Mouse (Mus musculus) intestine, embryonic 16.5 days (tissue): ENCODE data around the gene Galk1. TPM values are rescaled to one million over a fixed set of nuclear protein-coding genes. Genes with fewer than 3 reads are reported as not detected.

ENCODE experiments used
- ATAC-seq: fragments of 200-750 bp; cut with Nextera tagmentation; 2 replicates; pipeline ENCODE4 v1.8.0; 2017; ENCODE audit warnings: moderate TSS enrichment, moderate library complexity
- H3K27ac ChIP-seq: fragments of 300-500 bp; sonication (generic); 2 replicates; pipeline ENCODE4 v1.5.1; 2014; ENCODE audit warnings: mild to moderate bottlenecking, low read length
- H3K27me3 ChIP-seq: fragments of 300-500 bp; sonication (generic); replicated peaks from 2 replicates; pipeline ENCODE4 v1.6.1; 2014; ENCODE audit warnings: low read length, control low read depth, mixed read lengths; ENCODE audit not compliant: control insufficient read depth, insufficient read depth
- H3K36me3 ChIP-seq: fragments of 300-500 bp; sonication (generic); 2 replicates; pipeline ENCODE4 v1.6.1; 2014; ENCODE audit warnings: low read length, control low read depth; ENCODE audit not compliant: control insufficient read depth, insufficient read depth
- H3K4me1 ChIP-seq: fragments of 300-500 bp; sonication (generic); 2 replicates; pipeline ENCODE4 v1.6.1; 2014; ENCODE audit warnings: low read length, control low read depth, mixed read lengths; ENCODE audit not compliant: control insufficient read depth, insufficient read depth
- H3K4me2 ChIP-seq: fragments of 300-500 bp; sonication (generic); 2 replicates; pipeline ENCODE4 v1.6.1; 2014; ENCODE audit warnings: low read depth, low read length, control low read depth
- H3K4me3 ChIP-seq: fragments of 300-500 bp; sonication (generic); 2 replicates; pipeline ENCODE4 v1.5.1; 2014; ENCODE audit warnings: mild to moderate bottlenecking, low read length
- H3K9ac ChIP-seq: fragments of 300-500 bp; sonication (generic); 2 replicates; pipeline ENCODE4 v1.6.1; 2014; ENCODE audit warnings: low read depth, low read length
- H3K9me3 ChIP-seq: fragments of 300-500 bp; sonication (generic); 2 replicates; pipeline ENCODE4 v1.6.1; 2016; ENCODE audit warnings: low read length, control low read depth; ENCODE audit not compliant: control insufficient read depth
- WGBS: fragments of 180-500 bp; shearing (Covaris S2); extraction: QIAGEN DNeasy Blood & Tissue Kit; methylation state at CpG from one replicate; pipeline ENCODE4 v1.1.7; 2014; 5-methylcytosine and 5-hydroxymethylcytosine counted together
- polyA plus RNA-seq: library from polyadenylated mRNA; unstranded; fragments of >200 nt; fragmentation: Nextera tagmentation; extraction: Ambion mirVana; gene quantifications from 2 replicates; pipeline ENCODE4 v1.2.1, GENCODE M21; 2015

Gene Galk1
- polyA plus RNA-seq, 1 experiment from 2014 or later, result 360 TPM

- 31% methylated on average over 6 of the region's 6 CpGs for WGBS
- Histone ChIP-seq H3K27ac (no peak overlapping the region), H3K27me3 (no peaks in the 10 kb centered on the region), H3K4me3 (no peak overlapping the region), H3K9ac (no peak overlapping the region), H3K9me3 (no peaks in the 10 kb centered on the region), H3K36me3 (no peaks in the 10 kb centered on the region), H3K4me1 (0 out of 2 replicates have a peak, but pooled peaks cover 3% of the 10 kb centered on the region), H3K4me2 (no peak overlapping the region)
- ATAC-seq, result no peak
Measured at GRCm38 (mm10) chr11:116018106-116018505, 5.6 kb upstream of the Galk1 start.

GRCm38 (mm10) chr11:116014821-116015220 lies 2.3 kb upstream of the Galk1 start:
- Histone ChIP-seq H3K9me3 (no peaks in the 10 kb centered on the region), H3K36me3 (peaks cover 2% of the 10 kb centered on the region; the same call in 1 of the 2 replicates), H3K9ac (peak overlapping the region; percentile 33), H3K4me1 (peaks cover 11% of the 10 kb centered on the region), H3K27ac (peak overlapping the region; percentile 6; the same call in 1 of the 2 replicates), H3K27me3 (no peaks in the 10 kb centered on the region), H3K4me3 (no peak overlapping the region), H3K4me2 (0 out of 2 replicates have a peak overlapping the region, but pooled peaks have one; percentile 16)
- WGBS, result 54% methylated on average over 8 of the region's 8 CpGs
- ATAC-seq, result peak; percentile 8; the same call in 1 of the 2 replicates

DNA sequence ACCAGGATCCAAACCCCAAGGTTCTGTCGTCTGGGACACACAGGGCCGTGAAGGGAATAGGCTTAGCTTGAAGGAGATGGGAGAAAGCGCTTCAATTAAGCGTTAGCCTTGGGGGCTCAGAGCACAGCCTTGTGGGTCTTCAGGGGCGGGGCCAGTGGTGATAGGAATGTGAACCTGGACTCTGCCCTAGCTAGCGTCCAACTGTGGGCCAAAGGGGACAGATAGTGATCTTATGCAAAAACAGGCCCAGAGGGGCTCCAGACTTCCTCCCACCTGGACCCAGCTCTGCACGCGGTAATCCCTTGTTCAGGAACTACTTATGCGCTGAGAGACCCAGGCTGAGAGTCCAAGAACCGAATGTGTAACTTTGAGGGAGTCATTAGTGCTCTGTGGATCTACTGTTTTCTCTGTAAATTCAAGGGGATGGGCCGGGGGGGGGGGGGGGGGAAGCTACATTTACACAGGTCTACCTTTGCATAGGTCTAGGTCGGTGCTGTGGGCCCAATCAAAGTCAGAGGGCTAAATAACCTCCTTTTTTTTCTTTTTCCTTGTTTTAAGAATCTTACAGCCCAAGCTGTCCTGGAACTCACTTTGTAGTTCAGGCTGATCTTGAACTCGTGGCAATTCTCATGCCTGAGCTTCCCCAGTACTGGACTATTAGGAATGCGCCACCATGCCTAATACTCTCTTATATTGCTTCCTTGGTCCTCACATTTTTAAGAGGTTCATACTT lies 824 bp downstream of the Galk1 start:
- Histone ChIP-seq H3K27ac (peak overlapping the region; percentile 96), H3K4me2 (peak overlapping the region; percentile 77), H3K9ac (peak overlapping the region; percentile 92), H3K4me1 (peaks cover 26% of the 10 kb centered on the region), H3K27me3 (no peaks in the 10 kb centered on the region), H3K36me3 (peaks cover 12% of the 10 kb centered on the region; the same call in 1 of the 2 replicates), H3K9me3 (no peaks in the 10 kb centered on the region), H3K4me3 (peak overlapping the region; percentile 80)
- 17% methylated on average over 14 of the region's 14 CpGs for WGBS
- peak; percentile 10; the same call in 1 of the 2 replicates for ATAC-seq

GRCm38 (mm10) chr11:116010948-116011347 lies 1.6 kb downstream of the Galk1 start:
- Histone ChIP-seq H3K4me3 (no peak overlapping the region), H3K27ac (peak overlapping the region; percentile 96), H3K27me3 (no peaks in the 10 kb centered on the region), H3K9ac (no peak overlapping the region), H3K9me3 (no peaks in the 10 kb centered on the region), H3K4me1 (peaks cover 33% of the 10 kb centered on the region), H3K36me3 (peaks cover 12% of the 10 kb centered on the region; the same call in 1 of the 2 replicates), H3K4me2 (peak overlapping the region; percentile 77; the same call in 1 of the 2 replicates)
- no peak for ATAC-seq
- 77% methylated on average over 5 of the region's 5 CpGs for WGBS

DNA sequence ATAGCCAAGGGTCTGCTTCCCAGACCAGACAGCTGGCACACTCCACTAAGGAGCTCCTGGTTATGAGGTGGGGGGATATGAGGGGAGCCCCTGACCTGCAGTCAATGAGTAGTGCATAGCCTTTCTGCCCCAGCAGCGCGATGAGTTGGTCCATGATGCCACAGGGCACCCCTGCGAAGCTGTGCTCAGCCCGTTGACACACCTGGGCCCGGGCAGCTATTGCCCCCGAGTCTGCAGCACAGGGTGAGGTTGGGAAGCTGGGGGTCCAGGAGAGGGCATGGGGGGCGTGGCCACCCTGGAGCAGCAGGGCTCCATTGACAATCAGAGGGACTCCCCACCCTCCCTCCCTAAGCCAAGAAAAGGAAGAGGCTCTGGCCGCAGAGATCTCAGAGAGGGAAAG lies 2.4 kb downstream of the Galk1 start:
- H3K9ac ChIP-seq, result no peak overlapping the region; the same call in 1 of the 2 replicates
- no peak overlapping the region for H3K27ac ChIP-seq
- no peaks in the 10 kb centered on the region for H3K27me3 ChIP-seq
- H3K9me3 ChIP-seq, result no peaks in the 10 kb centered on the region
- ATAC-seq, result no peak
- H3K4me3 ChIP-seq, result no peak overlapping the region
- WGBS, result 94% methylated on average over 8 of the region's 8 CpGs
- H3K36me3 ChIP-seq, result peaks cover 12% of the 10 kb centered on the region; the same call in 1 of the 2 replicates
- H3K4me2 ChIP-seq, result no peak overlapping the region
- H3K4me1 ChIP-seq, result peaks cover 40% of the 10 kb centered on the region

DNA sequence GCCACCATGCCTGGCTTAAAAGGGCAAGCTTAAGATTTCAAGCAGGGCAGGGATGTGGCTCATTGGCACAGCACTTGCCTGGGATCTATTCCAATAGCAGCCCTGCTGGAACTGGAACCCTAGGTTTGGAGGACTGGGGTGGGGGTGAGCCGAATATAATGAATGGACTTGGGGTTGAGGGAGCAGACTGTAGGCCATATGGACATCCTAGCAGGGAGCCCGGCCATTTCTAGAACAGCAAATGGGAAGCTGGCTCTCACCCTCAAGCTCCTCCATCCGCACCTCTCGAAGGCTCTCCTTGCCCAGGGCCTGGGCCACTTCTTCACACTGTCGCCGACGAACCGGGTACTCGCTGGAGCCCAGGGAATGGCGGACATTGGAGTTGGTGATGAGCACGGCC lies 2.9 kb downstream of the Galk1 start:
- Histone ChIP-seq H3K4me1 (peaks cover 42% of the 10 kb centered on the region), H3K36me3 (peaks cover 12% of the 10 kb centered on the region; the same call in 1 of the 2 replicates), H3K9me3 (no peaks in the 10 kb centered on the region), H3K4me2 (no peak overlapping the region), H3K27me3 (no peaks in the 10 kb centered on the region), H3K4me3 (no peak overlapping the region), H3K9ac (no peak overlapping the region), H3K27ac (no peak overlapping the region)
- 93% methylated on average over 11 of the region's 11 CpGs for WGBS
- no peak for ATAC-seq

DNA sequence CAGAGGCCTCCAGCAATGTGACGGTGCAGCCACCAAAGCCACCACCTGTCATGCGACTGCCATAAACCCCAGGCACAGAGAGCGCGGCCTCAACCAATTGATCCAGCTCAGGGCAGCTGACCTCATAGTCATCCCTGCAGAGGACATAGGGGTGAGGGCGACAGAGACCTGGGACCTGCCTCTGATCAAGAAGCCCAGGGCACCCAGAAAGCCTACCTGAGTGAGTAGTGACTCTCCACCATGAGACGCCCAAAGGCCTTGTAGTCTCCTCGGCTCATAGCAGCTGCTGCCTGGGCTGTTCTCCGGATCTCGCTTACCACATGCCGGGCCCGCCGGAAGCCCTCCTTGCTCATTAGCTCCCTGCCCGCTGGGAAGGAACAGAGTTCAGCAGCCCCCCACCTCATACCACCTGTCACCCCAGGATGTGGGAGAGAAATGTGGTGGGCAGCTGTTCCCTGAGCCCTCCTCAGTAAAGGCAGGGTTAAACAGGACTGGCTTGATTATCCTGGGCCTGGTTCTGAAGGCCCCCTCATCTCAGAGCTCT lies 3.6 kb downstream of the Galk1 start:
- H3K4me3 ChIP-seq, result no peak overlapping the region
- peaks cover 45% of the 10 kb centered on the region for H3K4me1 ChIP-seq
- H3K36me3 ChIP-seq, result peaks cover 12% of the 10 kb centered on the region; the same call in 1 of the 2 replicates
- H3K9me3 ChIP-seq, result no peaks in the 10 kb centered on the region
- no peak overlapping the region for H3K4me2 ChIP-seq
- no peak for ATAC-seq
- 0 out of 2 replicates have a peak overlapping the region, but pooled peaks have one; percentile 1 for H3K27ac ChIP-seq
- H3K9ac ChIP-seq, result no peak overlapping the region
- no peaks in the 10 kb centered on the region for H3K27me3 ChIP-seq
- WGBS, result 85% methylated on average over 13 of the region's 13 CpGs

DNA sequence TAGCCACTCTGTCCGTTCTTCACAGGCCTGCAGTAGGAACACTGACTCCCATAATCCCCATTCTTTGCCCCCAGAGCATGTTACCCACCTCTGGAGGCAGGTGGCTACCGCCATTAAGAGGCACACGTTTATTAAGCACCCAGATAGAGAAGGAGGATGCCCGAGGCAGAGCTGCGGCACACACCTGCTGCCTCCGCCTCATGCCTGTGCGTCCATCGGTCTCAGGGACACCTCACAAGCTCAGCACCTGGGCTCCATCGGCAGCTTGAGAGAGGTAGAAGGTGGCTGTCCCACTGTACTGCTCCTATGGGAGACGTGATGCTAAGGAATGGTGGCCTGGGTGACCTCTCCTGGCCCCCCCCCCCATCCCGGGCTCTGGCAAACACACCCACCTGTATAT lies 4.1 kb downstream of the Galk1 start:
- no peak for ATAC-seq

GRCm38 (mm10) chr11:116007095-116007850 lies 5.2 kb downstream of the Galk1 start:
- H3K9ac ChIP-seq, result peak overlapping the region; percentile 37; the same call in 1 of the 2 replicates
- peaks cover 12% of the 10 kb centered on the region; the same call in 1 of the 2 replicates for H3K36me3 ChIP-seq
- H3K4me1 ChIP-seq, result peaks cover 42% of the 10 kb centered on the region
- H3K9me3 ChIP-seq, result no peaks in the 10 kb centered on the region
- H3K4me3 ChIP-seq, result no peak overlapping the region
- ATAC-seq, result no peak
- no peaks in the 10 kb centered on the region for H3K27me3 ChIP-seq
- WGBS, result 86% methylated on average over 28 of the region's 28 CpGs
- H3K27ac ChIP-seq, result peak overlapping the region; percentile 96
- no peak overlapping the region for H3K4me2 ChIP-seq

More for the DNA sequence above, 4.1 kb downstream of the Galk1 start:
- H3K27ac ChIP-seq, result no peak overlapping the region; the same call in 1 of the 2 replicates
- peaks cover 12% of the 10 kb centered on the region; the same call in 1 of the 2 replicates for H3K36me3 ChIP-seq
- H3K4me3 ChIP-seq, result no peak overlapping the region
- H3K9me3 ChIP-seq, result no peaks in the 10 kb centered on the region
- H3K9ac ChIP-seq, result no peak overlapping the region
- no peak overlapping the region for H3K4me2 ChIP-seq
- no peaks in the 10 kb centered on the region for H3K27me3 ChIP-seq
- peaks cover 45% of the 10 kb centered on the region for H3K4me1 ChIP-seq
- 85% methylated on average over 11 of the region's 11 CpGs for WGBS
